Mouse (Mus musculus) CH12.LX (cell line): ENCODE data around the gene S100a13. TPM values are rescaled to one million over a fixed set of nuclear protein-coding genes. Genes with fewer than 3 reads are reported as not detected.

ENCODE experiments used
- DNase-seq: peaks from one replicate; pipeline ENCODE4 v3.0.0-alpha.2; 2013; ENCODE audit errors: extremely low read depth
- H3K27ac ChIP-seq: 2 replicates; pipeline ENCODE4 v1.5.1; 2012; ENCODE audit warnings: low read depth, mild to moderate bottlenecking, control low read depth, moderate library complexity; ENCODE audit not compliant: insufficient read depth
- H3K27me3 ChIP-seq: replicated peaks from 2 replicates; pipeline ENCODE3; 2012; ENCODE audit warnings: inconsistent platforms
- H3K36me3 ChIP-seq, 2 experiments: replicated peaks in 1 of 2; 2 replicates each; pipeline versions ENCODE3 to v1.6.1; 2012; ENCODE audit warnings: inconsistent platforms in 1 of 2, low read length in 1 of 2, mild to moderate bottlenecking in 1 of 2, mixed read lengths in 1 of 2, moderate library complexity in 1 of 2; ENCODE audit not compliant: control insufficient read depth in 1 of 2, insufficient read depth in 1 of 2
- H3K4me1 ChIP-seq, 2 experiments: 2 replicates each; pipeline ENCODE4 v1.6.1; 2012; ENCODE audit warnings: inconsistent platforms in 1 of 2, moderate library complexity in 1 of 2; ENCODE audit not compliant: insufficient read depth in 2 of 2, control insufficient read depth in 1 of 2
- H3K4me2 ChIP-seq: 2 replicates; pipeline ENCODE4 v1.6.1; 2012; ENCODE audit warnings: low read depth, mild to moderate bottlenecking, control low read depth; ENCODE audit not compliant: poor library complexity, insufficient read depth, severe bottlenecking
- H3K4me3 ChIP-seq, 3 experiments: fragments of 150-350 bp in 1 of 3; sonication (generic) in 1 of 3; replicated peaks in 1 of 3; 2 replicates each; pipeline versions ENCODE3 to v1.5.1; 2011 to 2012; ENCODE audit warnings: low read depth in 2 of 3, low read length in 2 of 3, mild to moderate bottlenecking in 2 of 3, moderate library complexity in 2 of 3, control low read depth in 1 of 3, improper control_type of control experiment in 1 of 3, inconsistent platforms in 1 of 3, mixed read lengths in 1 of 3; ENCODE audit not compliant: poor library complexity in 1 of 3
- H3K79me2 ChIP-seq: replicated peaks from 2 replicates; pipeline ENCODE4 v1.6.1; 2012; ENCODE audit warnings: mild to moderate bottlenecking, moderate library complexity; ENCODE audit not compliant: control insufficient read depth, poor library complexity, insufficient read depth, severe bottlenecking; ENCODE audit errors: extremely low read depth
- H3K9ac ChIP-seq: 2 replicates; pipeline ENCODE4 v1.6.1; 2012; ENCODE audit warnings: low read depth, mild to moderate bottlenecking, control low read depth, moderate library complexity; ENCODE audit not compliant: insufficient read depth
- H3K9me3 ChIP-seq: replicated peaks from 2 replicates; pipeline ENCODE3; 2012; ENCODE audit warnings: low read length, inconsistent platforms, mixed read lengths
- BHLHE40 ChIP-seq: IDR thresholded peaks from 2 replicates; pipeline ENCODE4 v1.6.1; 2011; ENCODE audit warnings: mild to moderate bottlenecking, low read depth, low read length, improper control_type of control experiment
- CHD1 ChIP-seq: IDR thresholded peaks from 2 replicates; pipeline ENCODE4 v1.6.1; 2012; ENCODE audit warnings: low read depth, low read length, improper control_type of control experiment, inconsistent platforms
- CHD2 ChIP-seq: IDR thresholded peaks from 2 replicates; pipeline ENCODE4 v1.6.1; 2011; ENCODE audit warnings: low read length, improper control_type of control experiment
- CTCF ChIP-seq, 2 experiments: IDR thresholded peaks in 1 of 2; conservative IDR thresholded peaks in 1 of 2; 2 replicates each; pipeline ENCODE4 v1.5.1; 2011 to 2012; ENCODE audit warnings: low read depth in 2 of 2, low read length in 2 of 2, improper control_type of control experiment in 1 of 2, inconsistent platforms in 1 of 2, mild to moderate bottlenecking in 1 of 2, moderate library complexity in 1 of 2
- E2F4 ChIP-seq: IDR thresholded peaks from 2 replicates; pipeline ENCODE4 v1.6.1; 2011; ENCODE audit warnings: low read depth, low read length, improper control_type of control experiment; ENCODE audit not compliant: insufficient replicate concordance
- ELF1 ChIP-seq: IDR thresholded peaks from 2 replicates; pipeline ENCODE4 v1.6.1; 2014; ENCODE audit warnings: low read depth, mild to moderate bottlenecking, inconsistent platforms, low read length, improper control_type of control experiment
- EP300 ChIP-seq: IDR thresholded peaks from 2 replicates; pipeline ENCODE4 v1.6.1; 2011; ENCODE audit warnings: low read length, improper control_type of control experiment
- ETS1 ChIP-seq: conservative IDR thresholded peaks from 2 replicates; pipeline ENCODE4 v1.6.1; 2012; ENCODE audit warnings: low read depth, mild to moderate bottlenecking, inconsistent platforms, low read length, improper control_type of control experiment, moderate library complexity
- GABPA ChIP-seq: IDR thresholded peaks from 2 replicates; pipeline ENCODE4 v1.6.1; 2012; ENCODE audit warnings: low read depth, low read length, improper control_type of control experiment, inconsistent platforms; ENCODE audit not compliant: insufficient replicate concordance
- HCFC1 ChIP-seq: IDR thresholded peaks from 2 replicates; pipeline ENCODE4 v1.6.1; 2012; ENCODE audit warnings: low read depth, mild to moderate bottlenecking, inconsistent platforms, low read length, improper control_type of control experiment
- IRF4 ChIP-seq: IDR thresholded peaks from 2 replicates; pipeline ENCODE4 v1.6.1; 2014; ENCODE audit warnings: low read depth, mild to moderate bottlenecking, inconsistent platforms, low read length, improper control_type of control experiment
- JUN ChIP-seq: IDR thresholded peaks from 2 replicates; pipeline ENCODE4 v1.6.1; 2011; ENCODE audit warnings: low read depth, mild to moderate bottlenecking, low read length, improper control_type of control experiment, moderate library complexity; ENCODE audit not compliant: insufficient read depth
- JUND ChIP-seq: conservative IDR thresholded peaks from 2 replicates; pipeline ENCODE4 v1.6.1; 2011; ENCODE audit warnings: low read depth, low read length, improper control_type of control experiment
- KAT2A ChIP-seq: IDR thresholded peaks from 2 replicates; pipeline ENCODE4 v1.6.1; 2012; ENCODE audit warnings: low read length, improper control_type of control experiment, inconsistent platforms; ENCODE audit not compliant: insufficient replicate concordance
- MAFK ChIP-seq: IDR thresholded peaks from 2 replicates; pipeline ENCODE4 v1.6.1; 2011; ENCODE audit warnings: low read length, improper control_type of control experiment; ENCODE audit not compliant: insufficient replicate concordance
- MAX ChIP-seq: IDR thresholded peaks from 2 replicates; pipeline ENCODE4 v1.6.1; 2011; ENCODE audit warnings: low read length, improper control_type of control experiment
- MAZ ChIP-seq: IDR thresholded peaks from 2 replicates; pipeline ENCODE4 v1.6.1; 2012; ENCODE audit warnings: low read depth, mild to moderate bottlenecking, inconsistent platforms, low read length, improper control_type of control experiment, moderate library complexity
- MEF2A ChIP-seq: IDR thresholded peaks from 2 replicates; pipeline ENCODE4 v1.6.1; 2014; ENCODE audit warnings: low read depth, mild to moderate bottlenecking, inconsistent platforms, low read length, improper control_type of control experiment, borderline replicate concordance
- MXI1 ChIP-seq: IDR thresholded peaks from 2 replicates; pipeline ENCODE4 v1.6.1; 2011; ENCODE audit warnings: mild to moderate bottlenecking, low read depth, low read length, improper control_type of control experiment
- MYC ChIP-seq: IDR thresholded peaks from 2 replicates; pipeline ENCODE4 v1.6.1; 2011; ENCODE audit warnings: low read depth, mild to moderate bottlenecking, improper control_type of control experiment, low read length
- NELFE ChIP-seq: IDR thresholded peaks from 2 replicates; pipeline ENCODE4 v1.6.1; 2011; ENCODE audit warnings: low read depth, low read length, improper control_type of control experiment
- NRF1 ChIP-seq: IDR thresholded peaks from 2 replicates; pipeline ENCODE4 v1.6.1; 2014; ENCODE audit warnings: low read depth, mild to moderate bottlenecking, inconsistent platforms, low read length, improper control_type of control experiment, moderate library complexity
- PAX5 ChIP-seq: IDR thresholded peaks from 2 replicates; pipeline ENCODE4 v1.6.1; 2012; ENCODE audit warnings: low read length, inconsistent platforms, mixed read lengths
- POLR2A ChIP-seq: IDR thresholded peaks from 2 replicates; pipeline ENCODE4 v1.6.1; 2011; ENCODE audit warnings: low read depth, mild to moderate bottlenecking, improper control_type of control experiment, low read length
- POLR2AphosphoS2 ChIP-seq: IDR thresholded peaks from 2 replicates; pipeline ENCODE4 v1.6.1; 2011; ENCODE audit warnings: low read depth, low read length, improper control_type of control experiment
- RAD21 ChIP-seq: IDR thresholded peaks from 2 replicates; pipeline ENCODE4 v1.6.1; 2011; ENCODE audit warnings: low read depth, mild to moderate bottlenecking, low read length, improper control_type of control experiment, moderate library complexity
- RCOR1 ChIP-seq: conservative IDR thresholded peaks from 2 replicates; pipeline ENCODE4 v1.6.1; 2012; ENCODE audit warnings: low read depth, mild to moderate bottlenecking, inconsistent platforms, low read length, improper control_type of control experiment
- SIN3A ChIP-seq: IDR thresholded peaks from 2 replicates; pipeline ENCODE4 v1.6.1; 2012; ENCODE audit warnings: low read length, improper control_type of control experiment, inconsistent platforms
- SMC3 ChIP-seq: IDR thresholded peaks from 2 replicates; pipeline ENCODE4 v1.6.1; 2011; ENCODE audit warnings: low read depth, low read length, improper control_type of control experiment
- TBP ChIP-seq: conservative IDR thresholded peaks from 2 replicates; pipeline ENCODE4 v1.6.1; 2011; ENCODE audit warnings: low read depth, low read length, improper control_type of control experiment
- TCF12 ChIP-seq: IDR thresholded peaks from 2 replicates; pipeline ENCODE4 v1.6.1; 2014; ENCODE audit warnings: low read depth, mild to moderate bottlenecking, inconsistent platforms, low read length, improper control_type of control experiment
- UBTF ChIP-seq: IDR thresholded peaks from 2 replicates; pipeline ENCODE4 v1.6.1; 2012; ENCODE audit warnings: low read depth, mild to moderate bottlenecking, inconsistent platforms, low read length, improper control_type of control experiment, moderate library complexity
- USF1 ChIP-seq: IDR thresholded peaks from 2 replicates; pipeline ENCODE4 v1.6.1; 2014; ENCODE audit warnings: low read depth, mild to moderate bottlenecking, inconsistent platforms, low read length, improper control_type of control experiment
- USF2 ChIP-seq: conservative IDR thresholded peaks from 2 replicates; pipeline ENCODE4 v1.6.1; 2011; ENCODE audit warnings: low read depth, low read length, improper control_type of control experiment
- ZC3H11A ChIP-seq: IDR thresholded peaks from 2 replicates; pipeline ENCODE4 v1.6.1; 2012; ENCODE audit warnings: low read depth, mild to moderate bottlenecking, inconsistent platforms, low read length, improper control_type of control experiment
- ZKSCAN1 ChIP-seq: IDR thresholded peaks from 2 replicates; pipeline ENCODE4 v1.6.1; 2012; ENCODE audit warnings: low read depth, inconsistent platforms, low read length, improper control_type of control experiment, borderline replicate concordance
- ZMIZ1 ChIP-seq: IDR thresholded peaks from 2 replicates; pipeline ENCODE4 v1.6.1; 2012; ENCODE audit warnings: low read depth, mild to moderate bottlenecking, inconsistent platforms, low read length, improper control_type of control experiment
- ZNF384 ChIP-seq: IDR thresholded peaks from 2 replicates; pipeline ENCODE4 v1.6.1; 2012; ENCODE audit warnings: low read depth, low read length, improper control_type of control experiment, inconsistent platforms
- dilution Hi-C: fragments of 300-500 bp; cut with MboI; formaldehyde crosslinking; loops from 2 replicates; pipeline ENCODE4 v1.14.3; 2020; ENCODE audit warnings: low sequenced_read_pairs; ENCODE audit not compliant: extremely low pct_unique_long_range_greater_than_20kb, extremely low pct_ligation_motif_present
- in situ Hi-C: fragments of 300-500 bp; cut with MboI; formaldehyde crosslinking; loops from 3 replicates; pipeline ENCODE4 v1.14.3; 2019; ENCODE audit warnings: low sequenced_read_pairs, low pct_ligation_motif_present, low pct_unique_long_range_greater_than_20kb, mixed read lengths
- polyA plus RNA-seq: library from polyadenylated mRNA; unstranded; fragments of >175 nt; gene quantifications from 2 replicates; pipeline ENCODE4 v1.2.1, GENCODE M21; 2012; ENCODE audit warnings: low read depth; ENCODE audit not compliant: insufficient read length
- total RNA-seq, 2 experiments: library from RNA; depleted of rRNA; stranded (reverse); fragments of 300-350 nt in 1 of 2; fragments of >200 nt in 1 of 2; gene quantifications; 2 replicates each; pipeline ENCODE4 v1.2.3; 2012 to 2014

Gene S100a13
- total and polyA plus RNA-seq, 3 experiments = 19.3 to 41.6 (median 35.5) TPM

GRCm38 (mm10) chr3:90508950-90509746 is 5.1 kb upstream of the S100a13 start, which contains the start of gene Chtop:
Chtop (minus strand) TSS chr3:90509498.
- DNase-seq = peak; percentile 99
- Histone ChIP-seq H3K27ac (peak within 1 kb of the TSS; percentile 79), H3K4me2 (peak within 1 kb of the TSS; percentile 99), H3K4me3 (peak within 1 kb of the TSS; percentile 86 to 98 (median 88)), H3K79me2 (peaks cover 34% of the 10 kb centered on the region), H3K4me1 (peaks cover 0 to 43% of the 10 kb centered on the region in 2 experiments; a peak in 2 of 4 replicates), H3K27me3 (no peaks in the 10 kb centered on the region), H3K36me3 (peaks cover 22 to 42% of the 10 kb centered on the region in 2 experiments), H3K9ac (peak within 1 kb of the TSS; percentile 100), H3K9me3 (no peaks in the 10 kb centered on the region)
- in situ Hi-C loops (loop anchor here (5.0 kb wide), 1 partner anchor 103 kb away; the partner anchor contains the start of gene S100a6), dilution Hi-C loops (no loop called here)
- TF ChIP-seq MAZ (peak; percentile 11; the same call in 1 of the 2 replicates), CHD2 (no peak), TCF12 (peak; percentile 50), HCFC1 (peak; percentile 75), ZMIZ1 (peak; percentile 43; the same call in 1 of the 2 replicates), ELF1 (peak; percentile 78), ZKSCAN1 (no peak), JUND (no peak), POLR2A (peak; percentile 86), MXI1 (peak; percentile 69), JUN (no peak), BHLHE40 (peak; percentile 46), E2F4 (peak; percentile 82; the same call in 1 of the 2 replicates), UBTF (0 out of 2 replicates have a peak, but pooled peaks have one; percentile 45), NRF1 (peak; percentile 86), PAX5 (no peak), SIN3A (peak; percentile 63; the same call in 1 of the 2 replicates), USF2 (no peak), CHD1 (no peak), NELFE (peak; percentile 67; the same call in 1 of the 2 replicates), MYC (peak; percentile 86), RAD21 (no peak), ETS1 (no peak), ZNF384 (no peak), KAT2A (no peak), IRF4 (peak; percentile 32; the same call in 1 of the 2 replicates), GABPA (no peak), CTCF (conservative IDR thresholded peaks at IDR 0.05 in 1 of 2, IDR thresholded peaks at IDR 0.05 in 1 of 2; ENCODE audit: low read depth in 2 of 2, low read length in 2 of 2) (no peak), ZC3H11A (peak; percentile 98), RCOR1 (peak; percentile 75; the same call in 1 of the 2 replicates), EP300 (no peak), MAX (peak; percentile 78), MAFK (no peak), SMC3 (no peak), POLR2AphosphoS2 (peak; percentile 80; the same call in 1 of the 2 replicates), MEF2A (peak; percentile 57), USF1 (peak; percentile 19), TBP (peak; percentile 35; the same call in 1 of the 2 replicates)
